Comparison of ENCODE assay signal across 33 mouse cellular contexts in the genomic region with DNA sequence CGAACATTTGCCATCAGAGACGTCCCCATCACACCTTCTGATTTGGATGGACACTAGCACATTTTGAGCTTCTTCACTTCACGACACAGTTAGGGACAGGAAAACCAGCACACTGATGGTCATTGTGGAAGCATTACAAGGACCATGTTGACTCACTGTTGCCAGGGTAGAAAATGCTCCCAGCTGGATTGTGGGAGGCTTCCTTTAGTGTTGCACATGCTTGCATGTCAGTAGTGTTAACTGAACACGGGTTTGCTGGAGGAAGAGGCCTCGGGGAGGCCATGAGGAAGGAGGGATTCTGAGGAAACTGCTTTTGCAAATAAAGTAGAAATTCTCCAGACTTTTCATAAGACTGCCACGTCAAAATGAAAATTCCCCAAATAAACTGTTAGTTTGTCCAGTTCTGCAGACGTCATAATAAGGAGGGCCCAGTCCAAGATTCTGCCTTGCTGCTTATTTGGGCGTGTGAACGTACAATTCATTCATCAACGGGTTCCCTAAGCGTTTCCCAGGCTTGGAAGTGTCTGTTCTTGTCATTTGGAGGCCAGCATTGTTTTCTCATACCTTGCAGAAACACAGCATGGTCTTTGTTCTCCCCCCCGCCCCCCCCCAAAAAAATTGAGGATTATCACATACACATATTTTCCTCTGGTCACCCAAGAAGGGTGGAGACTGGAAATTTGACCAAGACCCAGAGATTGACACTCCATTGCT. TPM values are rescaled to one million over a fixed set of nuclear protein-coding genes. Genes with fewer than 3 reads are reported as not detected.
DNase-seq lines count a peak whose midpoint lies in the region; ATAC-seq and TF ChIP-seq lines count a peak whose summit lies in the region.
"Had no signal": no experiment of that assay in that cellular context is flagged by ENCODE, and none has a peak within 500 bp of the region (broad histone marks: within the 10 kb centered on the region; RNA-seq: fewer than 3 reads in every experiment).

No protein-coding gene starts in this region.

- ATAC-seq in intestine, embryonic 14.5 days (replicated peaks; ENCODE audit: low FRiP score, low TSS enrichment, low read depth), result no peak
- no peak for ATAC-seq in intestine, postnatal 0 days
- ATAC-seq: activated CD4-positive, CD25-positive, alpha-beta regulatory T cell, adult 4 months; forebrain, embryonic 14.5 days; liver, embryonic 12.5 days; lung, postnatal 0 days had no signal

- H3K4me2 ChIP-seq in intestine, embryonic 14.5 days (ENCODE audit: low read length), result no peak overlapping the region
- H3K4me2 ChIP-seq in intestine, postnatal 0 days (replicated peaks; ENCODE audit: low read depth), result no peak overlapping the region

- H3K9ac ChIP-seq in intestine, embryonic 14.5 days (ENCODE audit: low read length), result no peak overlapping the region
- H3K9ac ChIP-seq in intestine, postnatal 0 days (ENCODE audit: low read depth, low read length), result no peak overlapping the region
- H3K9ac ChIP-seq: embryonic facial prominence, embryonic 15.5 days; hindbrain, embryonic 13.5 days; limb, embryonic 13.5 days; liver, embryonic 12.5 days; midbrain, embryonic 12.5 days had no signal

- H3K4me1 ChIP-seq in heart, embryonic 10.5 days, result peaks cover 25% of the 10 kb centered on the region
- peaks cover 12% of the 10 kb centered on the region; the same call in 1 of the 2 replicates for H3K4me1 ChIP-seq in intestine, embryonic 14.5 days (replicated peaks; ENCODE audit: control insufficient read depth, insufficient read depth, low read length)
- no peaks in the 10 kb centered on the region for H3K4me1 ChIP-seq in intestine, postnatal 0 days (replicated peaks; ENCODE audit: control insufficient read depth, insufficient read depth, low read length)
- peaks cover 13% of the 10 kb centered on the region for H3K4me1 ChIP-seq in brown adipose tissue, adult 24 weeks (ENCODE audit: control insufficient read depth, insufficient read depth, insufficient read length, low read length)

- peak; percentile 47 for DNase-seq in heart, embryonic 10.5 days (ENCODE audit: low spot score)
- no peak for DNase-seq in heart, postnatal 14 days
- DNase-seq in intestine, embryonic 14.5 days (ENCODE audit: low spot score), result peak; percentile 50
- DNase-seq in induced T-regulatory cell, adult 2 months (ENCODE audit: low read depth), result peak; percentile 61
- no peak for DNase-seq in testis, postnatal 14 days (ENCODE audit: low spot score)
- DNase-seq: adrenal gland, adult 2 months; adrenal gland, postnatal 36 days; B cell, adult 2 months; cerebellum, adult 8-10 months; cerebellum, postnatal 25 days; gastrocnemius, postnatal 36 days; heart, postnatal 36 days; kidney, adult 18-20 months; kidney, postnatal 36 days; lung, adult 18-20 months; lung, postnatal 4 days; retina, postnatal 1 day; right cerebral cortex, postnatal 14 days had no signal

- intact Hi-C loops in heart, postnatal 14 days (cut with DNase I), result no loop called here

- H3K9me3 ChIP-seq in heart, embryonic 10.5 days, result no peaks in the 10 kb centered on the region
- no peaks in the 10 kb centered on the region for H3K9me3 ChIP-seq in intestine, embryonic 14.5 days (ENCODE audit: control insufficient read depth, low read length)
- H3K9me3 ChIP-seq in intestine, postnatal 0 days (ENCODE audit: control insufficient read depth), result no peaks in the 10 kb centered on the region
- H3K9me3 ChIP-seq: embryonic facial prominence, embryonic 10.5 days; embryonic facial prominence, embryonic 15.5 days; hindbrain, embryonic 13.5 days; kidney, embryonic 15.5 days; limb, embryonic 13.5 days; liver, embryonic 12.5 days; megakaryocyte, embryonic 14.5 days; midbrain, embryonic 12.5 days; neural tube, embryonic 15.5 days had no signal

- H3K27me3 ChIP-seq in heart, embryonic 10.5 days (ENCODE audit: insufficient read depth, poor library complexity, severe bottlenecking), result peaks cover 38% of the 10 kb centered on the region; the same call in 1 of the 2 replicates
- 0 out of 2 replicates have a peak, but pooled peaks cover 2% of the 10 kb centered on the region for H3K27me3 ChIP-seq in intestine, embryonic 14.5 days (replicated peaks; ENCODE audit: control insufficient read depth, insufficient read depth, low read length)
- H3K27me3 ChIP-seq in intestine, postnatal 0 days (replicated peaks; ENCODE audit: control insufficient read depth, insufficient read depth, low read length), result no peaks in the 10 kb centered on the region; the same call in 1 of the 2 replicates
- H3K27me3 ChIP-seq: embryonic facial prominence, embryonic 15.5 days; kidney, embryonic 15.5 days had no signal

- no peaks in the 10 kb centered on the region for H3K36me3 ChIP-seq in heart, embryonic 10.5 days
- no peaks in the 10 kb centered on the region for H3K36me3 ChIP-seq in intestine, embryonic 14.5 days (ENCODE audit: control insufficient read depth, insufficient read depth, low read length)
- H3K36me3 ChIP-seq in intestine, postnatal 0 days (ENCODE audit: control insufficient read depth, insufficient read depth), result no peaks in the 10 kb centered on the region
- H3K36me3 ChIP-seq: embryonic facial prominence, embryonic 10.5 days; embryonic facial prominence, embryonic 15.5 days; hindbrain, embryonic 13.5 days; kidney, embryonic 15.5 days; limb, embryonic 13.5 days; liver, embryonic 12.5 days; midbrain, embryonic 12.5 days; neural tube, embryonic 15.5 days had no signal

- no peak for TF ChIP-seq CTCF in intestine, postnatal 0 days (IDR thresholded peaks at IDR 0.05; ENCODE audit: low read depth)

- 76% methylated on average over 12 of the region's 12 CpGs for WGBS in heart, embryonic 10.5 days
- WGBS in intestine, embryonic 14.5 days, result 65% methylated on average over 12 of the region's 12 CpGs
- 62% methylated on average over 12 of the region's 12 CpGs for WGBS in intestine, postnatal 0 days

- no peak overlapping the region for H3K27ac ChIP-seq in heart, embryonic 10.5 days
- no peak overlapping the region for H3K27ac ChIP-seq in intestine, embryonic 14.5 days (ENCODE audit: low read depth)
- no peak overlapping the region for H3K27ac ChIP-seq in intestine, postnatal 0 days (ENCODE audit: low read depth, low read length)
- peak overlapping the region; percentile 95 for H3K27ac ChIP-seq in brown adipose tissue, adult 24 weeks (replicated peaks; ENCODE audit: low read depth, low read length)
- H3K27ac ChIP-seq: embryonic facial prominence, embryonic 10.5 days; embryonic facial prominence, embryonic 15.5 days; hindbrain, embryonic 13.5 days; kidney, embryonic 15.5 days; layer of hippocampus, adult 2 months; limb, embryonic 13.5 days; liver, embryonic 12.5 days; midbrain, embryonic 12.5 days; neural tube, embryonic 15.5 days had no signal

- H3K4me3 ChIP-seq in heart, embryonic 10.5 days, result no peak overlapping the region
- no peak overlapping the region for H3K4me3 ChIP-seq in intestine, embryonic 14.5 days (ENCODE audit: low read depth, low read length)
- no peak overlapping the region for H3K4me3 ChIP-seq in intestine, postnatal 0 days (ENCODE audit: low read depth, low read length)
- peak overlapping the region; percentile 24; the same call in 1 of the 2 replicates for H3K4me3 ChIP-seq in brown adipose tissue, adult 24 weeks (ENCODE audit: insufficient read depth, low read depth, low read length)
- H3K4me3 ChIP-seq: layer of hippocampus, adult 2 months; midbrain, embryonic 12.5 days had no signal

RNA-seq across cellular contexts. Expression of gene Ets1, which starts 58.2 kb away (rescaled TPM):
- polyA plus RNA-seq in heart, embryonic 10.5 days (2016; fragmentation: Nextera tagmentation; extraction: Ambion mirVana), result 47.2 and 50.2 TPM in 2 replicates
- 100 to 1,000 TPM in 1 of 2 experiments, 10 to 100 TPM in 1; 88.9 to 111 TPM for total RNA-seq in heart, postnatal 14 days (2021)
- polyA plus RNA-seq in intestine, embryonic 14.5 days (2014; fragmentation: Nextera tagmentation; extraction: Ambion mirVana), result 46.3 and 51.3 TPM in 2 replicates
- polyA plus RNA-seq in intestine, postnatal 0 days (2015; fragmentation: Nextera tagmentation; extraction: Ambion mirVana), result 13.3 and 13.6 TPM in 2 replicates
- 13.4 and 18.7 TPM in 2 replicates for polyA plus RNA-seq in brown adipose tissue, adult 24 weeks (2012; ENCODE audit: insufficient read depth, insufficient read length, missing spikeins)

Comparison
In these comparisons a context has a peak if more than half of its experiments do, and no peak if none do; other contexts are left out.
1. DNase-seq: peak in heart, embryonic 10.5 days (single experiment), intestine, embryonic 14.5 days (single experiment) and induced T-regulatory cell, adult 2 months (single experiment); none in heart, postnatal 14 days (0 of 2) and testis, postnatal 14 days (single experiment).